Mouse (Mus musculus) G1E (cell line): ENCODE results near the gene Shkbp1. TPM values are rescaled to one million over a fixed set of nuclear protein-coding genes. Genes with fewer than 3 reads are reported as not detected.

ENCODE experiments used
- ATAC-seq: 2 replicates; pipeline ENCODE4 v1.8.0; 2016; ENCODE audit warnings: mild to moderate bottlenecking; ENCODE audit not compliant: insufficient number of reproducible peaks, poor library complexity, low FRiP score, severe bottlenecking; ENCODE audit errors: extremely low read depth
- DNase-seq: peaks from one replicate; pipeline ENCODE4 v3.0.0; 2012; ENCODE audit warnings: low spot score
- H3K27me3 ChIP-seq: 2 replicates; pipeline ENCODE4 v1.6.1; 2012; ENCODE audit warnings: mild to moderate bottlenecking, low read length, inconsistent platforms; ENCODE audit not compliant: insufficient read depth
- H3K36me3 ChIP-seq: replicated peaks from 2 replicates; pipeline ENCODE3; 2012; ENCODE audit warnings: mild to moderate bottlenecking, inconsistent platforms
- H3K4me1 ChIP-seq: 2 replicates; pipeline ENCODE4 v1.6.1; 2012; ENCODE audit warnings: low read depth, low read length, inconsistent platforms, mixed read lengths; ENCODE audit not compliant: insufficient read depth
- H3K4me3 ChIP-seq: 2 replicates; pipeline ENCODE4 v1.5.1; 2012; ENCODE audit warnings: low read depth, mild to moderate bottlenecking, inconsistent platforms, low read length, moderate library complexity, mixed read lengths
- H3K9me3 ChIP-seq: replicated peaks from 2 replicates; pipeline ENCODE4 v1.6.1; 2012; ENCODE audit warnings: inconsistent platforms
- CTCF ChIP-seq: IDR thresholded peaks from 2 replicates; pipeline ENCODE4 v1.5.1; 2012; ENCODE audit warnings: low read depth, low read length, inconsistent platforms, mixed read lengths
- GATA1 ChIP-seq: IDR thresholded peaks from 2 replicates; pipeline ENCODE4 v1.6.1; 2012; ENCODE audit warnings: borderline replicate concordance, low read length, inconsistent platforms, mixed read lengths
- GATA2 ChIP-seq: IDR thresholded peaks from 2 replicates; pipeline ENCODE4 v1.6.1; 2012; ENCODE audit warnings: low read depth, low read length, inconsistent platforms, borderline replicate concordance
- POLR2AphosphoS5 ChIP-seq: IDR thresholded peaks from 2 replicates; pipeline ENCODE4 v1.6.1; 2012; ENCODE audit warnings: low read depth, low read length, inconsistent platforms; ENCODE audit not compliant: insufficient replicate concordance
- TAL1 ChIP-seq: conservative IDR thresholded peaks from 2 replicates; pipeline ENCODE4 v1.6.1; 2012; ENCODE audit warnings: low read depth, low read length, inconsistent platforms, mixed read lengths
- polyA plus RNA-seq: library from polyadenylated mRNA; stranded (reverse); fragments of >175 nt; gene quantifications from 2 replicates; pipeline ENCODE4 v1.2.3, GENCODE M21; 2012
- total RNA-seq, 2 experiments: library from RNA; stranded (forward) in 1 of 2; stranded (reverse) in 1 of 2; fragments of 200-1000 nt in 1 of 2; fragments of >200 nt in 1 of 2; fragmentation: Nextera tagmentation in 1 of 2; gene quantifications; 2 replicates each; pipeline ENCODE4 v1.2.3; 2014 to 2017

Gene Shkbp1
- total and polyA plus RNA-seq, 3 experiments: 27.4 to 220 (median 111) TPM

- peaks cover 63% of the 10 kb centered on the region for H3K27me3 ChIP-seq
- ATAC-seq (no peak), DNase-seq (no peak)
- H3K4me1 ChIP-seq: peaks cover 34% of the 10 kb centered on the region
- H3K4me3 ChIP-seq: no peak overlapping the region
- no peaks in the 10 kb centered on the region for H3K36me3 ChIP-seq
- H3K9me3 ChIP-seq: no peaks in the 10 kb centered on the region
- TF ChIP-seq GATA1: no peak
- TF ChIP-seq TAL1: no peak
- no peak for TF ChIP-seq POLR2AphosphoS5
- TF ChIP-seq GATA2: no peak
- no peak for TF ChIP-seq CTCF
These were observed 29.5 kb downstream of the Shkbp1 start for GRCm38 (mm10) chr7:27326101-27326880.

DNA sequence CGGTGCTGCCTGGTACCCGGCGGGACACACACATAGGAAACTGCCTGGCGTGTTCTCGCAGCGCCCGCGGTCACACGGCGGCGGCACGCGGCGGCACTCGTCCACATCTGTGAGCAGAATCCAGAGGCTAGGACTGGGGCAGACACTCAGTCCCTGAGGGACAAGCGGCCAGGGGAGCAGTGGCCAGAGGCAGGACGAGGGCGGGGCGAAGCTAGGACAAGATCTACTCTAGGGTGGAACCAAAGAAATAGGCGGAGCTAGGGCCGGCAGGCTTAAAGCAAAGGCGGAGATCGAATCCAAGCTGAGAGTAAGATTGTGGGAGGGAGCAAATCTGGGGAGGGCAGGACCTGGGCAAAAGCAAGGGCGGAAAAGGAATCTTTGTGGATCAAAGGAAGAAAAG, 30.1 kb downstream of the Shkbp1 start:
- DNase-seq (no peak), ATAC-seq (no peak)
- Histone ChIP-seq H3K27me3 (peaks cover 57% of the 10 kb centered on the region), H3K4me1 (peaks cover 28% of the 10 kb centered on the region), H3K36me3 (no peaks in the 10 kb centered on the region), H3K9me3 (no peaks in the 10 kb centered on the region), H3K4me3 (no peak overlapping the region)
- TF ChIP-seq CTCF (no peak), GATA2 (no peak), TAL1 (no peak), POLR2AphosphoS5 (no peak), GATA1 (no peak)

GRCm38 (mm10) chr7:27324928-27325327, 30.9 kb downstream of the Shkbp1 start:
- H3K27me3 ChIP-seq: peaks cover 55% of the 10 kb centered on the region
- no peak for ATAC-seq
- no peaks in the 10 kb centered on the region for H3K9me3 ChIP-seq

DNA sequence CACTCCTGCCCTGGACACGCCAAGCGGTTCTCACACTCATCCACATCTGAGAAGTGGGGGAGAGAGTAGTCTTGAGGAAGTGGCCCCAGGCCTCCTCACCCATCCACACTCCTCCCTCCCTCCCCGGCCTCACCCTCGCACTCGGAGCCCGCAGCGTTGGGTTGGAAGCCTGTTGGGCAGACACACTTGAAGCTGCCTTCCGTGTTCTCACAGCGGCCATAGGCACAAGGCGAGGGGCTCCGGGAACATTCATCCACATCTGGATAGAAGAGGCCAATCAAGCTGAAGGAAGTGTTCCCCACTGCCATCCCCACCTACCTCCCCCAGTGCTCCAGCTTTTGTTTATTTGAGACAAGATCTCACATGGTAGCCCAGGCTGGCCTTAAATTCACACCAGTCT, 31.7 kb downstream of the Shkbp1 start:
- Histone ChIP-seq H3K36me3 (no peaks in the 10 kb centered on the region), H3K4me3 (no peak overlapping the region), H3K27me3 (peaks cover 54% of the 10 kb centered on the region), H3K4me1 (peaks cover 13% of the 10 kb centered on the region), H3K9me3 (no peaks in the 10 kb centered on the region)
- DNase-seq (no peak), ATAC-seq (no peak)
- no peak for TF ChIP-seq TAL1
- no peak for TF ChIP-seq GATA1
- no peak for TF ChIP-seq POLR2AphosphoS5
- TF ChIP-seq CTCF: no peak
- TF ChIP-seq GATA2: no peak

More at GRCm38 (mm10) chr7:27324928-27325327, 30.9 kb downstream of the Shkbp1 start:
- TF ChIP-seq GATA2 (no peak), CTCF (no peak), POLR2AphosphoS5 (no peak), TAL1 (no peak), GATA1 (no peak)
- no peak for DNase-seq
- Histone ChIP-seq H3K36me3 (no peaks in the 10 kb centered on the region), H3K4me1 (peaks cover 20% of the 10 kb centered on the region), H3K4me3 (no peak overlapping the region)

DNA sequence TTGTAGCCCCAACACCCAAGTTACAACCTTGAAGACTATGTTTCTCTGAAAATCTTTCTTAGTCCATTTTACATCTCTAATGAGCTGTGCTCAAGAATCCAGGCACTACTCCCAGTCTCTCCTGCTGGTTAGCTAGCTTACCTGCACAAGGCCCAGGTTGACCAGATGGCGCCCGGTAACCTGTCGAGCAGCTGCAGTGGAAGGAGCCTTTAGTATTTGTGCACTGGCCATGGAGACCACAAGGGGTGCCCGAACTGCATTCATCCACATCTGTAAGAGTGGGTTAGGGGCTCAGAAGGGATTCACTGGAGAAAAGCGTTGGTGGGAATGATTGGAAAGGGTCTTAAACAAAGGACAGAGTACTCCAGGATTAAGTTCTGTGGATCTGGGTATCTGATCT, 32.8 kb downstream of the Shkbp1 start:
- no peak for DNase-seq
- no peaks in the 10 kb centered on the region for H3K9me3 ChIP-seq
- H3K36me3 ChIP-seq: no peaks in the 10 kb centered on the region
- H3K4me1 ChIP-seq: peaks cover 5% of the 10 kb centered on the region
- H3K27me3 ChIP-seq: peaks cover 48% of the 10 kb centered on the region
- no peak for TF ChIP-seq GATA2
- ATAC-seq: no peak
- no peak overlapping the region for H3K4me3 ChIP-seq

- Histone ChIP-seq H3K9me3 (no peaks in the 10 kb centered on the region), H3K4me3 (no peak overlapping the region), H3K27me3 (peaks cover 42% of the 10 kb centered on the region), H3K36me3 (no peaks in the 10 kb centered on the region), H3K4me1 (peaks cover 4% of the 10 kb centered on the region; the same call in 1 of the 2 replicates)
- no peak for DNase-seq
- no peak for TF ChIP-seq CTCF
- no peak for TF ChIP-seq GATA2
- TF ChIP-seq TAL1: no peak
- no peak for TF ChIP-seq POLR2AphosphoS5
- no peak for ATAC-seq
These were observed 33.5 kb downstream of the Shkbp1 start for GRCm38 (mm10) chr7:27322291-27322690.
